Mouse (Mus musculus): ENCODE results near the gene Siglecf. TPM values are rescaled to one million over a fixed set of nuclear protein-coding genes. Genes with fewer than 3 reads are reported as not detected.
A peak's percentile ranks its signal among the peaks of the same experiment; 100 is the strongest.

Gene Siglecf
- total RNA-seq, 4 experiments from 2014 or later = 0.68 to 2.8 (median 1.7) TPM

DNA sequence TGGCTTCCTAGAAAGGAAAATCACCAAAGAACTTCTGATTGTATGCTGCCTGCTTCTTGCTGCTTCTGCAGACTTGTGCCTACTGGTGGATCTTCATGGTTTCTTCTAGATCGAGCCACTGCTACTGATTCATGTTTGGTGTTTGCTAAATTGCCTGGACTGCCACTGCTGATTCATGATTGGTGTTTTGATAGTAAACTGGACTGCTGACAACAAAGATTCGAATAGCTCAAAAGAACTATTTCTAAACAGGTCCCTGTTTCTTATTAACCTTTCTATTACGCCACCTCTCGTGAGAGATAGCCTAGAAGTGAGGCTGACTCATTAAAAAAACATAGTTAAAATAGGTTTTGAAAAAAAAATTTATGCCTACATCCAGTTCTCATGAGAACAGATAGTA, 10.9 kb downstream of the Siglecf start:
- DNase-seq (ENCODE audit: low spot score in 2 of 2) = no peak

DNA sequence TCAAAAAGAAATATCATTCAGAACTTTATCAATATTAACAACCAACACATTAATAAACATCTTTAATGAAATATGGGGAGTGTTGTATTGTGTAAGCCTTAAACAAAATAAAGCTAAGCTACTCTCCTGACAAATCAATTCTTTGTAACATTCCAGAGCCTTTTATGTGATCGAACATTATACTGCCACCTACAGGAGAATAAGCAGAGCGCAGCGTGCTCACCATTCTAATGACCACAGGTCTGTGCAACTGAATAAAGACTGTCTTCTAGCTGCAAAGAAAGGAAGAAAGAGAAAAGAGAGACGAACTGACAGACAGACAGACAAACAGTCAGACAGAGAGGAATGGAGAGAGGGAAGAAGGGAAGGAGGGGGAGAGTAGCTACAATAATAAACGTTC, 27.1 kb downstream of the Siglecf start:
- DNase-seq (ENCODE audit: low spot score in 2 of 2) = peak in 1 of 2 experiments; percentile 36

- no peak for DNase-seq (ENCODE audit: low spot score in 2 of 2)
Measured at GRCm38 (mm10) chr7:43392349-43393121, 41.4 kb downstream of the Siglecf start.

GRCm38 (mm10) chr7:43399501-43399900, 48.4 kb downstream of the Siglecf start:
- DNase-seq (ENCODE audit: low spot score in 2 of 2) = no peak

DNA sequence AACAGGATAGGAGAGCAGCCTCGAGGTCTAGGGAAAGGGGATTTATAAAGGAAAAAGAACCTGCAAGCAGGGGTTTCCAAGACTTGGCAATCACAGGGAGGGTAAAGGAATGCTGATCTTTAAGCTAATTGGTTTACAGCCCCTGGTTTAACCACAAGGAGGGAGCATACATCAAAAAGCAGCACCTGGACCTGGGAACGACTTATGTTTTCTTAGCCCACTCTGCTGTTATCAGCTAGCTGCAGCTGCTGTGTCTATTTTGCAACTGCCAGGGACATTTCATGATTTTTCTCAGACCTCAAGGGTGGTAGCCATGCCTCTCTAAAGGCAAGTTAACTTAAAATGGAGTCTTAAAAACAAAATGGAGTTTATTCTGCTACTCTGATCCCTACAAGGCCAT, 51.6 kb downstream of the Siglecf start:
- DNase-seq (ENCODE audit: low spot score in 2 of 2) = no peak

GRCm38 (mm10) chr7:43407573-43407972, 56.4 kb downstream of the Siglecf start:
- DNase-seq (ENCODE audit: low spot score in 2 of 2) = no peak

DNA sequence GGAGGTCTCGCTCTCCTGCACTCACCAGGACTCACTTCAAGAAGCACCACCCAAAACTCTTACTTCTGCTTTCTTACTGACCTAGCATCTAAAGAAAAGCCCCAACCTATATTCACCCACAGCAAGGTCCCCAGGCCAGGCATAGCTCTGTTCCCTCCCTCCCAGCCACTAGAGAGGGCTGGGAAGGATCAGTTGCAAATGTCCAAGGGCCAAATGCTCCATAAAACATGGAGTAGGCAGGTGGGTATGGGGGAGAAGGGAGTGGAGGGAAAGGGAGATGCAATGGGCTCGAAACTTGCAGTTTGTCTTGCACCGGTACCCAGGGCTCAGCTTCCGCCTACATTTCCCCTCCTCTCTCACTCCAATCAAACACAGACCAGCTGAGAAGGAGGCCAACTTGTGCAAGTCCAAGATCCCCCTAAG, 57.0 kb downstream of the Siglecf start, which contains the start of gene Siglecg:
Gene Siglecg (plus strand): TSS at position 74 of the 423 bp plus-strand sequence.
- no peak for DNase-seq (ENCODE audit: low spot score in 2 of 2)

GRCm38 (mm10) chr7:43409084-43409483, 57.9 kb downstream of the Siglecf start:
- no peak for DNase-seq (ENCODE audit: low spot score in 2 of 2)

Other genes with a start within 250 kb of the Siglecf start
- not detected for gene Zfp936, start 237.1 kb upstream of the Siglecf start, total RNA-seq (2022)
- 10 to 100 TPM; 22.7 to 26.8 (median 25.6) TPM for gene Zfp715, start 38.0 kb upstream of the Siglecf start, total RNA-seq (2022)
- under 1 TPM in 1 of 4 experiments, not detected in 3; 0.17 TPM for gene Siglecg, start 56.9 kb downstream of the Siglecf start, total RNA-seq (2022)
- gene Lim2, start 76.3 kb downstream of the Siglecf start, total RNA-seq (2022) = not detected
- under 1 TPM in 1 of 4 experiments, not detected in 3; 0.45 TPM for gene Nkg7, start 85.7 kb downstream of the Siglecf start, total RNA-seq (2022)
- not detected for gene Cldnd2, start 89.4 kb downstream of the Siglecf start, total RNA-seq (2022)
- 10 to 100 TPM; 59.8 to 75.6 (median 69.4) TPM for gene Etfb, start 92.7 kb downstream of the Siglecf start, total RNA-seq (2022)
- 1 to 10 TPM in 2 of 4 experiments, under 1 TPM in 1, not detected in 1; 0.65 to 2.6 (median 1.7) TPM for gene Gm45233, start 92.8 kb downstream of the Siglecf start, total RNA-seq (2022)
- gene Vsig10l, start 111.8 kb downstream of the Siglecf start, total RNA-seq (2022) = 1 to 10 TPM; 2.3 to 4.5 (median 3.9) TPM
- gene Iglon5, start 138.7 kb downstream of the Siglecf start, total RNA-seq (2022) = 10 to 100 TPM; 21.4 to 23.8 (median 22.9) TPM
- not detected for gene 4931406B18Rik, start 154.6 kb downstream of the Siglecf start, total RNA-seq (2022)
- gene Cd33, start 193.1 kb downstream of the Siglecf start, total RNA-seq (2022) = 10 to 100 TPM in 2 of 4 experiments, 1 to 10 TPM in 2; 4.2 to 16.9 (median 9.6) TPM
- 1 to 10 TPM; 5.5 to 7.2 (median 6.4) TPM for gene Zfp658, start 210.9 kb downstream of the Siglecf start, total RNA-seq (2022)
- 10 to 100 TPM; 18.5 to 20.4 (median 19.2) TPM for gene Zfp719, start 228.3 kb downstream of the Siglecf start, total RNA-seq (2022)